In the genomic region with DNA sequence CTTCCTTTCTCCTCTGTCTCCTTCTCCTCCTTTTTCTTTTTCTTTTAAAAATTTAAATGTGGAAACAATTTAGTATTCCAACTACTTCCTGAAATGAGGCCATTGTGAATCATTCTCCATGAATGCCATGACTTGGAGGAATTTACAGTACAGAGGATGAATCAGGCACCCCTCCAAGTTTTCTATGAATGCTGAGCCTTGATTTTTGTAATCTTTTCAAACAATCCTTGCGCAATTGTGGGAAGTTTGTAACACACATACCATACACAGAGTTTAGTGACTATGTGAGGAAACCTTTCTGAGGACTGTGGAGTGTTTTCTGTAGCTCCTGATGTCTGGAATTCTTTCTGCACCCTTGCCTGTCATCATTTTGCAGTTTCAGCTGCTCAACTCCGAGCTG, we compare ENCODE assay signal across 18 mouse cellular contexts.
DNase-seq lines count a peak whose midpoint lies in the region; TF ChIP-seq lines count a peak whose summit lies in the region.
"Had no signal": no experiment of that assay in that cellular context is flagged by ENCODE, and none has a peak within 500 bp of the region (broad histone marks: within the 10 kb centered on the region; RNA-seq: fewer than 3 reads in every experiment).

No protein-coding gene starts in this region.

- H3K4me1 ChIP-seq in liver, adult 2 months (ENCODE audit: control insufficient read depth, insufficient read depth, low read length), result no peaks in the 10 kb centered on the region
- H3K4me1 ChIP-seq in kidney, adult 2 months (ENCODE audit: control insufficient read depth, insufficient read depth, low read length), result no peaks in the 10 kb centered on the region
- H3K4me1 ChIP-seq: embryonic facial prominence, embryonic 13.5 days; hindbrain, embryonic 10.5 days; limb, embryonic 12.5 days; midbrain, embryonic 13.5 days had no signal

- H3K36me3 ChIP-seq in liver, adult 2 months (ENCODE audit: control insufficient read depth, insufficient read depth, low read length), result no peaks in the 10 kb centered on the region
- no peaks in the 10 kb centered on the region for H3K36me3 ChIP-seq in kidney, adult 2 months (ENCODE audit: control insufficient read depth, insufficient read depth, low read length)
- H3K36me3 ChIP-seq: embryonic facial prominence, embryonic 13.5 days; hindbrain, embryonic 10.5 days; limb, embryonic 12.5 days; midbrain, embryonic 13.5 days had no signal

- TF ChIP-seq POLR2A in liver, adult 2 months (IDR thresholded peaks at IDR 0.05; ENCODE audit: extremely low read depth, insufficient read depth, low read length), result no peak
- TF ChIP-seq POLR2A in kidney, adult 2 months (IDR thresholded peaks at IDR 0.05; ENCODE audit: low read depth, low read length), result no peak

- no peak overlapping the region for H3K4me3 ChIP-seq in liver, adult 2 months (ENCODE audit: insufficient read depth, low read depth, low read length)
- no peak overlapping the region for H3K4me3 ChIP-seq in kidney, adult 2 months (ENCODE audit: insufficient read depth, low read depth, low read length)
- H3K4me3 ChIP-seq: embryonic facial prominence, embryonic 13.5 days; hindbrain, embryonic 10.5 days; limb, embryonic 12.5 days; midbrain, embryonic 13.5 days had no signal

- no peaks in the 10 kb centered on the region for H3K79me2 ChIP-seq in liver, adult 2 months (ENCODE audit: control insufficient read depth, insufficient read depth, low read length)

- H3K27me3 ChIP-seq in liver, adult 2 months (ENCODE audit: control insufficient read depth, insufficient read depth, low read length), result no peaks in the 10 kb centered on the region
- no peaks in the 10 kb centered on the region for H3K27me3 ChIP-seq in kidney, adult 2 months (replicated peaks; ENCODE audit: control insufficient read depth, insufficient read depth, low read length)
- H3K27me3 ChIP-seq: embryonic facial prominence, embryonic 13.5 days; limb, embryonic 12.5 days; midbrain, embryonic 13.5 days had no signal

- H3K27ac ChIP-seq in liver, adult 2 months (replicated peaks; ENCODE audit: insufficient read depth, low read depth, low read length), result no peak overlapping the region
- H3K27ac ChIP-seq in kidney, adult 2 months (ENCODE audit: insufficient read depth, low read depth, low read length), result no peak overlapping the region
- H3K27ac ChIP-seq: embryonic facial prominence, embryonic 13.5 days; hindbrain, embryonic 10.5 days; limb, embryonic 12.5 days; macrophage; midbrain, embryonic 13.5 days had no signal

- DNase-seq in adrenal gland, postnatal 14 days, result peak; percentile 6
- no peak for DNase-seq in adrenal gland, postnatal 25 days
- peak; percentile 2 for DNase-seq in liver, adult 2 months (ENCODE audit: extremely low read depth, low read depth, low spot score)
- DNase-seq in liver, result no peak
- peak; percentile 99 for DNase-seq in 3T3-L1 (ENCODE audit: low read depth, low spot score)
- DNase-seq in fat pad, adult 2 months (ENCODE audit: extremely low read depth, low read depth, low spot score), result peak; percentile 10
- DNase-seq in testis, postnatal 10 days (ENCODE audit: low spot score), result no peak
- DNase-seq in kidney, adult 2 months, result no peak
- DNase-seq: B cell, adult 2 months; cerebellum, adult 11-12 months; gastrocnemius, postnatal 14 days; kidney, adult 9 months; right cerebral cortex, postnatal 14 days had no signal

- no peak overlapping the region for H3K9ac ChIP-seq in liver, adult 2 months (ENCODE audit: low read depth, low read length)
- H3K9ac ChIP-seq: embryonic facial prominence, embryonic 13.5 days; limb, embryonic 12.5 days; midbrain, embryonic 13.5 days had no signal

- TF ChIP-seq CTCF in liver, adult 2 months (IDR thresholded peaks at IDR 0.05; ENCODE audit: low read depth, low read length), result no peak
- no peak for TF ChIP-seq CTCF in kidney, adult 2 months (conservative IDR thresholded peaks at IDR 0.05; ENCODE audit: insufficient read depth, insufficient read length, low read depth, low read length)

- 49% methylated on average over 2 of the region's 2 CpGs for WGBS in liver, adult 2 months
- WGBS in kidney, adult 2 months, result 52% methylated on average over 2 of the region's 2 CpGs

Comparison
In these comparisons a context has a peak if more than half of its experiments do, and no peak if none do; other contexts are left out.
1. DNase-seq: peak in adrenal gland, postnatal 14 days (single experiment), liver, adult 2 months (single experiment), 3T3-L1 (single experiment) and fat pad, adult 2 months (single experiment); none in adrenal gland, postnatal 25 days (single experiment), liver (single experiment), testis, postnatal 10 days (single experiment) and kidney, adult 2 months (single experiment).